Mouse (Mus musculus) CH12.LX (cell line): ENCODE measurements around the gene Slc9a9. TPM values are rescaled to one million over a fixed set of nuclear protein-coding genes. Genes with fewer than 3 reads are reported as not detected.

ENCODE experiments used
- DNase-seq: peaks from one replicate; pipeline ENCODE4 v3.0.0-alpha.2; 2013; ENCODE audit errors: extremely low read depth
- H3K27ac ChIP-seq: 2 replicates; pipeline ENCODE4 v1.5.1; 2012; ENCODE audit warnings: low read depth, mild to moderate bottlenecking, control low read depth, moderate library complexity; ENCODE audit not compliant: insufficient read depth
- H3K27me3 ChIP-seq: replicated peaks from 2 replicates; pipeline ENCODE3; 2012; ENCODE audit warnings: inconsistent platforms
- H3K36me3 ChIP-seq, 2 experiments: replicated peaks in 1 of 2; 2 replicates each; pipeline versions ENCODE3 to v1.6.1; 2012; ENCODE audit warnings: inconsistent platforms in 1 of 2, low read length in 1 of 2, mild to moderate bottlenecking in 1 of 2, mixed read lengths in 1 of 2, moderate library complexity in 1 of 2; ENCODE audit not compliant: control insufficient read depth in 1 of 2, insufficient read depth in 1 of 2
- H3K4me1 ChIP-seq, 2 experiments: 2 replicates each; pipeline ENCODE4 v1.6.1; 2012; ENCODE audit warnings: inconsistent platforms in 1 of 2, moderate library complexity in 1 of 2; ENCODE audit not compliant: insufficient read depth in 2 of 2, control insufficient read depth in 1 of 2
- H3K4me2 ChIP-seq: 2 replicates; pipeline ENCODE4 v1.6.1; 2012; ENCODE audit warnings: low read depth, mild to moderate bottlenecking, control low read depth; ENCODE audit not compliant: poor library complexity, insufficient read depth, severe bottlenecking
- H3K4me3 ChIP-seq, 3 experiments: fragments of 150-350 bp in 1 of 3; sonication (generic) in 1 of 3; replicated peaks in 1 of 3; 2 replicates each; pipeline versions ENCODE3 to v1.5.1; 2011 to 2012; ENCODE audit warnings: low read depth in 2 of 3, low read length in 2 of 3, mild to moderate bottlenecking in 2 of 3, moderate library complexity in 2 of 3, control low read depth in 1 of 3, improper control_type of control experiment in 1 of 3, inconsistent platforms in 1 of 3, mixed read lengths in 1 of 3; ENCODE audit not compliant: poor library complexity in 1 of 3
- H3K79me2 ChIP-seq: replicated peaks from 2 replicates; pipeline ENCODE4 v1.6.1; 2012; ENCODE audit warnings: mild to moderate bottlenecking, moderate library complexity; ENCODE audit not compliant: control insufficient read depth, poor library complexity, insufficient read depth, severe bottlenecking; ENCODE audit errors: extremely low read depth
- H3K9ac ChIP-seq: 2 replicates; pipeline ENCODE4 v1.6.1; 2012; ENCODE audit warnings: low read depth, mild to moderate bottlenecking, control low read depth, moderate library complexity; ENCODE audit not compliant: insufficient read depth
- H3K9me3 ChIP-seq: replicated peaks from 2 replicates; pipeline ENCODE3; 2012; ENCODE audit warnings: low read length, inconsistent platforms, mixed read lengths
- BHLHE40 ChIP-seq: IDR thresholded peaks from 2 replicates; pipeline ENCODE4 v1.6.1; 2011; ENCODE audit warnings: mild to moderate bottlenecking, low read depth, low read length, improper control_type of control experiment
- CHD1 ChIP-seq: IDR thresholded peaks from 2 replicates; pipeline ENCODE4 v1.6.1; 2012; ENCODE audit warnings: low read depth, low read length, improper control_type of control experiment, inconsistent platforms
- CHD2 ChIP-seq: IDR thresholded peaks from 2 replicates; pipeline ENCODE4 v1.6.1; 2011; ENCODE audit warnings: low read length, improper control_type of control experiment
- CTCF ChIP-seq, 2 experiments: IDR thresholded peaks in 1 of 2; conservative IDR thresholded peaks in 1 of 2; 2 replicates each; pipeline ENCODE4 v1.5.1; 2011 to 2012; ENCODE audit warnings: low read depth in 2 of 2, low read length in 2 of 2, improper control_type of control experiment in 1 of 2, inconsistent platforms in 1 of 2, mild to moderate bottlenecking in 1 of 2, moderate library complexity in 1 of 2
- EP300 ChIP-seq: IDR thresholded peaks from 2 replicates; pipeline ENCODE4 v1.6.1; 2011; ENCODE audit warnings: low read length, improper control_type of control experiment
- ETS1 ChIP-seq: conservative IDR thresholded peaks from 2 replicates; pipeline ENCODE4 v1.6.1; 2012; ENCODE audit warnings: low read depth, mild to moderate bottlenecking, inconsistent platforms, low read length, improper control_type of control experiment, moderate library complexity
- GABPA ChIP-seq: IDR thresholded peaks from 2 replicates; pipeline ENCODE4 v1.6.1; 2012; ENCODE audit warnings: low read depth, low read length, improper control_type of control experiment, inconsistent platforms; ENCODE audit not compliant: insufficient replicate concordance
- HCFC1 ChIP-seq: IDR thresholded peaks from 2 replicates; pipeline ENCODE4 v1.6.1; 2012; ENCODE audit warnings: low read depth, mild to moderate bottlenecking, inconsistent platforms, low read length, improper control_type of control experiment
- JUND ChIP-seq: conservative IDR thresholded peaks from 2 replicates; pipeline ENCODE4 v1.6.1; 2011; ENCODE audit warnings: low read depth, low read length, improper control_type of control experiment
- MAFK ChIP-seq: IDR thresholded peaks from 2 replicates; pipeline ENCODE4 v1.6.1; 2011; ENCODE audit warnings: low read length, improper control_type of control experiment; ENCODE audit not compliant: insufficient replicate concordance
- MEF2A ChIP-seq: IDR thresholded peaks from 2 replicates; pipeline ENCODE4 v1.6.1; 2014; ENCODE audit warnings: low read depth, mild to moderate bottlenecking, inconsistent platforms, low read length, improper control_type of control experiment, borderline replicate concordance
- NELFE ChIP-seq: IDR thresholded peaks from 2 replicates; pipeline ENCODE4 v1.6.1; 2011; ENCODE audit warnings: low read depth, low read length, improper control_type of control experiment
- NRF1 ChIP-seq: IDR thresholded peaks from 2 replicates; pipeline ENCODE4 v1.6.1; 2014; ENCODE audit warnings: low read depth, mild to moderate bottlenecking, inconsistent platforms, low read length, improper control_type of control experiment, moderate library complexity
- PAX5 ChIP-seq: IDR thresholded peaks from 2 replicates; pipeline ENCODE4 v1.6.1; 2012; ENCODE audit warnings: low read length, inconsistent platforms, mixed read lengths
- POLR2AphosphoS2 ChIP-seq: IDR thresholded peaks from 2 replicates; pipeline ENCODE4 v1.6.1; 2011; ENCODE audit warnings: low read depth, low read length, improper control_type of control experiment
- RCOR1 ChIP-seq: conservative IDR thresholded peaks from 2 replicates; pipeline ENCODE4 v1.6.1; 2012; ENCODE audit warnings: low read depth, mild to moderate bottlenecking, inconsistent platforms, low read length, improper control_type of control experiment
- TBP ChIP-seq: conservative IDR thresholded peaks from 2 replicates; pipeline ENCODE4 v1.6.1; 2011; ENCODE audit warnings: low read depth, low read length, improper control_type of control experiment
- UBTF ChIP-seq: IDR thresholded peaks from 2 replicates; pipeline ENCODE4 v1.6.1; 2012; ENCODE audit warnings: low read depth, mild to moderate bottlenecking, inconsistent platforms, low read length, improper control_type of control experiment, moderate library complexity
- USF1 ChIP-seq: IDR thresholded peaks from 2 replicates; pipeline ENCODE4 v1.6.1; 2014; ENCODE audit warnings: low read depth, mild to moderate bottlenecking, inconsistent platforms, low read length, improper control_type of control experiment
- USF2 ChIP-seq: conservative IDR thresholded peaks from 2 replicates; pipeline ENCODE4 v1.6.1; 2011; ENCODE audit warnings: low read depth, low read length, improper control_type of control experiment
- ZKSCAN1 ChIP-seq: IDR thresholded peaks from 2 replicates; pipeline ENCODE4 v1.6.1; 2012; ENCODE audit warnings: low read depth, inconsistent platforms, low read length, improper control_type of control experiment, borderline replicate concordance
- ZMIZ1 ChIP-seq: IDR thresholded peaks from 2 replicates; pipeline ENCODE4 v1.6.1; 2012; ENCODE audit warnings: low read depth, mild to moderate bottlenecking, inconsistent platforms, low read length, improper control_type of control experiment
- ZNF384 ChIP-seq: IDR thresholded peaks from 2 replicates; pipeline ENCODE4 v1.6.1; 2012; ENCODE audit warnings: low read depth, low read length, improper control_type of control experiment, inconsistent platforms
- dilution Hi-C: fragments of 300-500 bp; cut with MboI; formaldehyde crosslinking; loops from 2 replicates; pipeline ENCODE4 v1.14.3; 2020; ENCODE audit warnings: low sequenced_read_pairs; ENCODE audit not compliant: extremely low pct_unique_long_range_greater_than_20kb, extremely low pct_ligation_motif_present
- in situ Hi-C: fragments of 300-500 bp; cut with MboI; formaldehyde crosslinking; loops from 3 replicates; pipeline ENCODE4 v1.14.3; 2019; ENCODE audit warnings: low sequenced_read_pairs, low pct_ligation_motif_present, low pct_unique_long_range_greater_than_20kb, mixed read lengths
- polyA plus RNA-seq: library from polyadenylated mRNA; unstranded; fragments of >175 nt; gene quantifications from 2 replicates; pipeline ENCODE4 v1.2.1, GENCODE M21; 2012; ENCODE audit warnings: low read depth; ENCODE audit not compliant: insufficient read length
- total RNA-seq, 2 experiments: library from RNA; depleted of rRNA; stranded (reverse); fragments of 300-350 nt in 1 of 2; fragments of >200 nt in 1 of 2; gene quantifications; 2 replicates each; pipeline ENCODE4 v1.2.3; 2012 to 2014

The Slc9a9 gene
- total and polyA plus RNA-seq, 3 experiments, result not detected

DNA sequence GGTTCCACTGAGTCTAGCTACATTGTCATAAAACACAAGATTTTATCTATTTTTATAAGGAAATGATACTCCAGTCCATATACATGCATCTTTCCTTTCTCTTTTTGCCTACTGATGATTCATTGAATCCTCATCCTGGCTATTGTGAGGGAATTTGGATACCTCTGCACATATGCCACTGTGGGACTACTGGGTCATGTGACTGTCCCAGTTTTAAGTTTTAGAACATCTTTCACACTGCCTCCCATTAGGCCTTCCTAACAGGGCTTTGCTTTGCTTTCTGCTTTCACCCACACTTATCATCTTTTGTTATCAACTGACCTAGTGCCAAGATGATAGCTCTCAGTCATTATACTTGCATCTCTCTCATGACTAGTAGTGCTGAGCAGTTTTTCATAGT is 219.9 kb downstream of the Slc9a9 start:
- in situ Hi-C loops (no loop called here), dilution Hi-C loops (no loop called here)
- H3K4me3 ChIP-seq, result no peak overlapping the region
- no peaks in the 10 kb centered on the region for H3K4me1 ChIP-seq
- no peaks in the 10 kb centered on the region for H3K36me3 ChIP-seq
- no peaks in the 10 kb centered on the region for H3K27me3 ChIP-seq
- no peak for DNase-seq
- no peak overlapping the region for H3K9ac ChIP-seq
- no peak overlapping the region for H3K4me2 ChIP-seq
- H3K79me2 ChIP-seq, result no peaks in the 10 kb centered on the region
- TF ChIP-seq PAX5 (no peak), GABPA (no peak)
- no peak overlapping the region for H3K27ac ChIP-seq
- peaks cover 67% of the 10 kb centered on the region for H3K9me3 ChIP-seq

DNA sequence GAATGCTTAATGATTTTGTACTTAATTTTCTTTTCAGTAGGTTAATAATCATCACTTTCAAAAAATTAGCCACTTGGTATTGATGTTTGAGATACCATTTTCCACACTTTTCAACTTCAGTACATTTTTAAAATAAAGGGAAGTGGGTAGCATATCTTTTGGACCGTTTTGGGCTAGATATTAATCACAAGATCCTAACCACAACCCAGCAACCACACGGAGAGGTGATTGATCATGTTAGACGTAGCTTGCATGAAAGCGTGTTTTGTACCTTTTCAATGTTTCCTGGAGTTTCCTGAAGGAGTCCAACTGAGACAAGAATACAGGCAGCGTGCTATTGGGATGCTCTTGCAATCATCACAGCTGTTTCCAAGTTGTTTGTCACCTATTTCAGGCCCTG is 226.2 kb downstream of the Slc9a9 start:
- peaks cover 67% of the 10 kb centered on the region for H3K9me3 ChIP-seq
- in situ Hi-C loops, result no loop called here
- no peaks in the 10 kb centered on the region for H3K4me1 ChIP-seq
- DNase-seq, result no peak
- no peak overlapping the region for H3K27ac ChIP-seq
- no peak overlapping the region for H3K9ac ChIP-seq
- TF ChIP-seq USF1, result no peak
- TF ChIP-seq MEF2A, result no peak
- TF ChIP-seq USF2, result no peak
- no peak for TF ChIP-seq CHD1
- no peak for TF ChIP-seq GABPA
- no peak for TF ChIP-seq ETS1
- TF ChIP-seq TBP, result no peak
- no peak for TF ChIP-seq MAFK
- TF ChIP-seq POLR2AphosphoS2, result no peak
- TF ChIP-seq JUND, result no peak
- no peak for TF ChIP-seq CTCF (conservative IDR thresholded peaks at IDR 0.05 in 1 of 2, IDR thresholded peaks at IDR 0.05 in 1 of 2; ENCODE audit: low read depth in 2 of 2, low read length in 2 of 2)
- no peak for TF ChIP-seq RCOR1
- no peak for TF ChIP-seq BHLHE40
- no peak for TF ChIP-seq ZMIZ1
- TF ChIP-seq NRF1, result no peak
- no peak for TF ChIP-seq EP300
- dilution Hi-C loops, result no loop called here
- H3K79me2 ChIP-seq, result no peaks in the 10 kb centered on the region
- H3K36me3 ChIP-seq, result no peaks in the 10 kb centered on the region
- H3K4me3 ChIP-seq, result no peak overlapping the region
- H3K4me2 ChIP-seq, result no peak overlapping the region
- no peaks in the 10 kb centered on the region for H3K27me3 ChIP-seq

DNA sequence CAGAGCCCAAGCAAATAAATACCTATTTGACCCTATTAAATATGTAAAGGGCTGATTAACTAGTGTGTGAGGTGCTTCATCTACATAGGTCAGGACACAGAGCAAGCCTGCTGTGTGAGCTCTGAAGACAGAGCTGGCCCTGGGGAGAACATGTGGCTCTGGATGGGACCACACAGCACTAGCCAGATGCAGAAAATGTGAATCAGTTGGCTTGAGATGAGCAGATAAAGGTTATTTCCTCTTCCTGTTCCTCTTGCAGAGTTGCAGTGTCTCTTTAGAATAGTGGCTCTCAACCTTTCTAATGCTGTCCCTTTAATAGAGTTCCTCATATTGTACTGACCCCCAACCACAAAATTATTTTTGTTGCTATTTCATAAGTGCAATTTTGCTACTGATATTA is 234.5 kb downstream of the Slc9a9 start:
- no peak overlapping the region for H3K4me3 ChIP-seq
- no peaks in the 10 kb centered on the region for H3K36me3 ChIP-seq
- H3K27ac ChIP-seq, result no peak overlapping the region
- peaks cover 51% of the 10 kb centered on the region for H3K9me3 ChIP-seq
- H3K27me3 ChIP-seq, result no peaks in the 10 kb centered on the region
- no peaks in the 10 kb centered on the region for H3K4me1 ChIP-seq
- H3K4me2 ChIP-seq, result no peak overlapping the region
- in situ Hi-C loops, result no loop called here
- H3K79me2 ChIP-seq, result no peaks in the 10 kb centered on the region
- H3K9ac ChIP-seq, result no peak overlapping the region
- DNase-seq, result no peak
- dilution Hi-C loops, result no loop called here
- TF ChIP-seq HCFC1 (no peak), NRF1 (no peak), POLR2AphosphoS2 (no peak), TBP (no peak), GABPA (no peak), CHD1 (no peak), CHD2 (no peak), UBTF (no peak), USF2 (no peak), NELFE (no peak), ZKSCAN1 (no peak), ZNF384 (no peak), EP300 (no peak), CTCF (conservative IDR thresholded peaks at IDR 0.05 in 1 of 2, IDR thresholded peaks at IDR 0.05 in 1 of 2; ENCODE audit: low read depth in 2 of 2, low read length in 2 of 2) (no peak)
- TF ChIP-seq, all 38 proteins: peak for 0
